ENCODE assay signal across 31 mouse cellular contexts in genomic region chr12:26079061-26079625, GRCm38 (mm10).
DNase-seq lines count a peak whose midpoint lies in the region; ATAC-seq and TF ChIP-seq lines count a peak whose summit lies in the region.
"Had no signal": no experiment of that assay in that cellular context is flagged by ENCODE, and none has a peak within 500 bp of the region (broad histone marks: within the 10 kb centered on the region; RNA-seq: fewer than 3 reads in every experiment).

No protein-coding gene starts in this region.

- H3K79me2 ChIP-seq in C2C12 (ENCODE audit: control insufficient read depth, insufficient read depth) = no peaks in the 10 kb centered on the region

- TF ChIP-seq CTCF in C2C12 (IDR thresholded peaks at IDR 0.05; ENCODE audit: control insufficient read depth, insufficient read depth, insufficient read length) = no peak

- no peak overlapping the region for H3K9ac ChIP-seq in midbrain, embryonic 14.5 days (replicated peaks; ENCODE audit: low read length)
- no peak overlapping the region for H3K9ac ChIP-seq in midbrain, embryonic 11.5 days (ENCODE audit: low read length)
- H3K9ac ChIP-seq in forebrain, embryonic 11.5 days (ENCODE audit: low read length) = no peak overlapping the region
- H3K9ac ChIP-seq: embryonic facial prominence, embryonic 15.5 days; heart, embryonic 13.5 days; hindbrain, embryonic 15.5 days; limb, embryonic 13.5 days; liver, embryonic 12.5 days; liver, postnatal 0 days; midbrain, embryonic 12.5 days; neural tube, embryonic 13.5 days had no signal

- ATAC-seq in midbrain, embryonic 14.5 days (ENCODE audit: low FRiP score, low TSS enrichment) = no peak
- ATAC-seq in midbrain, embryonic 11.5 days (ENCODE audit: low FRiP score) = no peak
- no peak for ATAC-seq in forebrain, embryonic 11.5 days (replicated peaks; ENCODE audit: low FRiP score)
- ATAC-seq: forebrain, embryonic 14.5 days; inflammation-experienced regulatory T-cells, adult 6 months; liver, embryonic 12.5 days; liver, postnatal 0 days; Patski had no signal

- H3K27ac ChIP-seq in midbrain, embryonic 14.5 days (replicated peaks; ENCODE audit: low read depth, low read length) = no peak overlapping the region
- H3K27ac ChIP-seq in midbrain, embryonic 11.5 days (ENCODE audit: low read depth, low read length) = no peak overlapping the region
- H3K27ac ChIP-seq in forebrain, embryonic 11.5 days (ENCODE audit: low read depth, low read length) = no peak overlapping the region
- H3K27ac ChIP-seq: embryonic facial prominence, embryonic 15.5 days; gastrocnemius, adult 2 months; heart, embryonic 13.5 days; hindbrain, embryonic 10.5 days; hindbrain, embryonic 15.5 days; limb, embryonic 13.5 days; liver, embryonic 12.5 days; midbrain, embryonic 12.5 days; neural tube, embryonic 13.5 days had no signal

- no peak overlapping the region for H3K4me2 ChIP-seq in midbrain, embryonic 14.5 days (ENCODE audit: low read length)
- H3K4me2 ChIP-seq in midbrain, embryonic 11.5 days = no peak overlapping the region
- H3K4me2 ChIP-seq in forebrain, embryonic 11.5 days (ENCODE audit: low read depth, low read length, severe bottlenecking) = no peak overlapping the region
- H3K4me2 ChIP-seq: embryonic facial prominence, embryonic 15.5 days; heart, embryonic 13.5 days; hindbrain, embryonic 15.5 days; limb, embryonic 13.5 days; liver, embryonic 12.5 days; midbrain, embryonic 12.5 days; neural tube, embryonic 13.5 days had no signal

- H3K4me3 ChIP-seq in midbrain, embryonic 14.5 days (replicated peaks; ENCODE audit: low read depth, low read length) = no peak overlapping the region
- H3K4me3 ChIP-seq in midbrain, embryonic 11.5 days (ENCODE audit: low read depth, low read length) = no peak overlapping the region
- H3K4me3 ChIP-seq in C2C12 (ENCODE audit: insufficient read depth, poor library complexity, severe bottlenecking) = no peak overlapping the region
- no peak overlapping the region for H3K4me3 ChIP-seq in forebrain, embryonic 11.5 days (ENCODE audit: low read depth, low read length)
- H3K4me3 ChIP-seq: embryonic facial prominence, embryonic 15.5 days; gastrocnemius, adult 2 months; heart, embryonic 13.5 days; hindbrain, embryonic 10.5 days; hindbrain, embryonic 15.5 days; left cerebral cortex, adult 2 months; limb, embryonic 13.5 days; liver, embryonic 12.5 days; midbrain, embryonic 12.5 days; neural tube, embryonic 13.5 days had no signal

- no peaks in the 10 kb centered on the region for H3K79me3 ChIP-seq in C2C12 (ENCODE audit: low read depth)

- 47% methylated on average over 4 of the region's 4 CpGs for WGBS in midbrain, embryonic 14.5 days
- 63% methylated on average over 4 of the region's 4 CpGs for WGBS in midbrain, embryonic 11.5 days
- 58% methylated on average over 4 of the region's 4 CpGs for WGBS in forebrain, embryonic 11.5 days

- H3K27me3 ChIP-seq in midbrain, embryonic 14.5 days (ENCODE audit: control insufficient read depth, insufficient read depth, low read length) = no peaks in the 10 kb centered on the region
- H3K27me3 ChIP-seq in midbrain, embryonic 11.5 days (ENCODE audit: control insufficient read depth, insufficient read depth, low read length) = no peaks in the 10 kb centered on the region
- no peaks in the 10 kb centered on the region for H3K27me3 ChIP-seq in C2C12 (ENCODE audit: control insufficient read depth, insufficient read depth, insufficient read length)
- H3K27me3 ChIP-seq in forebrain, embryonic 11.5 days (ENCODE audit: control insufficient read depth, insufficient read depth, low read length) = no peaks in the 10 kb centered on the region
- H3K27me3 ChIP-seq: embryonic facial prominence, embryonic 15.5 days; hindbrain, embryonic 15.5 days; liver, embryonic 12.5 days; midbrain, embryonic 12.5 days; neural tube, embryonic 13.5 days; Patski had no signal

- H3K9me3 ChIP-seq in midbrain, embryonic 14.5 days (ENCODE audit: control insufficient read depth, low read length) = no peaks in the 10 kb centered on the region
- no peaks in the 10 kb centered on the region for H3K9me3 ChIP-seq in midbrain, embryonic 11.5 days (ENCODE audit: control insufficient read depth, low read length)
- H3K9me3 ChIP-seq in forebrain, embryonic 11.5 days (ENCODE audit: control insufficient read depth, low read length) = no peaks in the 10 kb centered on the region
- H3K9me3 ChIP-seq: embryonic facial prominence, embryonic 15.5 days; heart, embryonic 13.5 days; hindbrain, embryonic 10.5 days; hindbrain, embryonic 15.5 days; limb, embryonic 13.5 days; liver, embryonic 12.5 days; midbrain, embryonic 12.5 days; neural tube, embryonic 13.5 days had no signal

- H3K36me3 ChIP-seq in midbrain, embryonic 14.5 days (ENCODE audit: control insufficient read depth, insufficient read depth, low read length) = no peaks in the 10 kb centered on the region
- H3K36me3 ChIP-seq in midbrain, embryonic 11.5 days (ENCODE audit: control insufficient read depth, insufficient read depth, low read length) = no peaks in the 10 kb centered on the region
- H3K36me3 ChIP-seq in C2C12 (ENCODE audit: control insufficient read depth, insufficient read depth) = no peaks in the 10 kb centered on the region
- H3K36me3 ChIP-seq in forebrain, embryonic 11.5 days (ENCODE audit: control insufficient read depth, insufficient read depth, low read length) = no peaks in the 10 kb centered on the region
- H3K36me3 ChIP-seq: embryonic facial prominence, embryonic 15.5 days; G1E; heart, embryonic 13.5 days; hindbrain, embryonic 10.5 days; hindbrain, embryonic 15.5 days; limb, embryonic 13.5 days; liver, embryonic 12.5 days; midbrain, embryonic 12.5 days; neural tube, embryonic 13.5 days had no signal

- DNase-seq in adrenal gland, postnatal 36 days = peak; percentile 15 to 25
- DNase-seq in adrenal gland, adult 8-10 months = no peak
- peak; percentile 44 for DNase-seq in midbrain, embryonic 14.5 days
- no peak for DNase-seq in midbrain, embryonic 11.5 days (ENCODE audit: low spot score, missing footprints)
- peak; percentile 36 for DNase-seq in fibroblast of lung, adult 2 months (ENCODE audit: low read depth)
- no peak for DNase-seq in forebrain, embryonic 11.5 days (ENCODE audit: low spot score)
- DNase-seq: cerebellum, adult 8-10 months; cerebellum, postnatal 36 days; gastrocnemius, adult 2 months; heart, postnatal 10 days; kidney, adult 11 months; kidney, postnatal 14 days; liver, postnatal 0 days; lung, postnatal 36 days; right cerebral cortex, postnatal 25 days; spleen, adult 18-20 months; thymus, postnatal 14 days had no signal

- no peak overlapping the region for H3ac ChIP-seq in C2C12 (ENCODE audit: control insufficient read depth, insufficient read length, low read depth)

- H3K4me1 ChIP-seq in midbrain, embryonic 14.5 days (ENCODE audit: control insufficient read depth, insufficient read depth, low read length) = no peaks in the 10 kb centered on the region
- no peaks in the 10 kb centered on the region for H3K4me1 ChIP-seq in midbrain, embryonic 11.5 days (ENCODE audit: control insufficient read depth, insufficient read depth, low read length)
- no peaks in the 10 kb centered on the region for H3K4me1 ChIP-seq in forebrain, embryonic 11.5 days (replicated peaks; ENCODE audit: control insufficient read depth, insufficient read depth, low read length)
- H3K4me1 ChIP-seq: heart, embryonic 13.5 days; hindbrain, embryonic 15.5 days; limb, embryonic 13.5 days; liver, embryonic 12.5 days; neural tube, embryonic 13.5 days had no signal

TF ChIP-seq in C2C12, 6 proteins besides CTCF, POLR2A, EP300 and RAD21:
- TF ChIP-seq MYOG (IDR thresholded peaks at IDR 0.05; ENCODE audit: control insufficient read depth, extremely low read depth, insufficient read length) (no peak), MYOD1 (IDR thresholded peaks at IDR 0.05; ENCODE audit: control insufficient read depth, insufficient read length, low read depth) (peak; percentile 46)

Comparison
In these comparisons a context has a peak if more than half of its experiments do, and no peak if none do; other contexts are left out.
1. DNase-seq: peak in adrenal gland, postnatal 36 days (2 of 2), midbrain, embryonic 14.5 days (single experiment) and fibroblast of lung, adult 2 months (single experiment); none in adrenal gland, adult 8-10 months (single experiment), midbrain, embryonic 11.5 days (single experiment) and forebrain, embryonic 11.5 days (single experiment).